Mouse (Mus musculus) heart, postnatal 0 days (tissue): ENCODE measurements around the gene Pdlim1.

ENCODE experiments used
- CTCF ChIP-seq: IDR thresholded peaks from 2 replicates; pipeline ENCODE4 v1.5.1; 2016; ENCODE audit warnings: antibody characterized with exemption, control low read depth, low read depth
- EP300 ChIP-seq: IDR thresholded peaks from 2 replicates; pipeline ENCODE4 v1.6.1; 2016; ENCODE audit warnings: antibody characterized with exemption, low read depth

GRCm38 (mm10) chr19:40294231-40294630 is 22.6 kb upstream of the Pdlim1 start:
- TF ChIP-seq CTCF, result no peak
- no peak for TF ChIP-seq EP300
